Mouse (Mus musculus) frontal cortex, postnatal 36 days (tissue): ENCODE results near the gene Fbxo10.
"Not testable (repeated sequence)": the region's sequence is repeated elsewhere in the genome, so short reads cannot be mapped to it uniquely, and the experiment has no call there.

Source experiments
- DNase-seq, 2 experiments: peaks; one replicate each; pipeline ENCODE4 v3.0.0; 2022; ENCODE audit warnings: low spot score in 2 of 2

The Fbxo10 gene

GRCm38 (mm10) chr4:45084021-45084894 lies at the start of gene Fbxo10:
Gene Fbxo10 (minus strand): TSS chr4:45084604.
- DNase-seq = peak; percentile 86 to 87

DNA sequence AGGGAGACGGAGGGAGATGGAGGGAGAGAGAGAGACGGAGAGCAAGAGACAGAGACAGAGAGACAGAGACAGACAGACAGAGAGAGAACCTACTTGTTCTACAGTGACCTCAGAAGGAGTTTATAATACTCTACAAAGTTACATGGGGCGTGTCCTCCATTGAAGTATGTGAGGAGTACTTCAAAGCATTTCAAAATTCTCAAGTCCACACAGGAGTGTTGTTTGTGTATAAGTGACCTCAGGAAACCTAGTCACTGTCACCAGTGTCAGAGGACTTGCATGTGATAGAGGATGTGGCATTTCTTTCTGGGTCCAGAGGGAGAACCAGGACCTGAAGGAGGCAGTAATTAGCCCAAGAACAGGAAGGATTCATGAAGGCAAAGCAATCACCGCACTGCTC lies 46.6 kb upstream of the Fbxo10 start:
- no peak for DNase-seq

DNA sequence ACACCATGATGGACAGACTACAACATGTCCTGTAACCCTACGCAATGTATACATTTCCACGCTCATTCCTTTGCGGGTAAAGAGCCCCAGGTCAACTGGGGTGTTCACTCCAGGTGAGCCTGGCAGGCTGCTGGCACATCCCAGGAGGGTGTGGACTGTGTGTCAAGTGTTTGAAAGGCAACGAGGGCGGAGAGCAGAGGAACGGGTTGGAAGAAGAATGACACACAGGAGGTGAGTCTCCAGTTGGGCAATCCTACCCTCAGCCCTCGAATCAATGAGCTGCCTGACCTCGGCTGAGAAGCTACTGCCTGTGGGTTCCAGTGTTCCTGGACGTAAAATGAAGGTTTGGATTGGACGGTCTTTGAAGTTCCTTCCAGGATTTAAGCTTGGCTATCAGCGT lies 36.9 kb upstream of the Fbxo10 start:
- no peak for DNase-seq

DNA sequence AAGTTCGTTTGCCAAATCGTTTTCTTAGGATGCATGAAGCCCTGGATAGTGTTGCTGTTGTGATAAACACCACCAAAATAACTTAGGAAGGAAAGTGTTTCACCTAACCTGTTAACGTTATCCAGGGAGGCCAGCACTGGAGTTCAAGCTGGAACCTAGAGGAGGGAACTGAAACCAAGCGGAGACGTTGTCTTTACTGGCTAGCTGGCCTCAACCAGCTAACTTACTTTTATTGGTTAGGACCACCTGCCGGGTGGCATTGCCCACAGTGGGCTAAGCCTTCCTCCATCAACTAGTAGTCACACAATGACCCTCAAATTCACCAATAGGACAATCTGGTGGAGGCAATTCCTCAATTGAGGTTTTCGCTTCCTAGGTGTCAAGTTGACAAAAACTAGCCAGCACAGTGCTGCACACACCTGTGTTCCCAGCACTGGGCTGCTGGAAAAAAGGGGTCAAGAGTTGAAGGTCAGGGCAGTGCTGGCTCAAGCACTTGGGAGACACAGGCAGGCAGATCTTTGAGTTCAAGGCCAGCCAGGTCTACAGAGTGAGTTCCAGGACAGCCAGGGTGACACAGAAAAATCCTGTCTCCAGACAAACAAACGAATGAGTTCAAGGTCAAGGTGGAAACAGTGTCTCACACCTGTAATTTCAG lies 24.2 kb upstream of the Fbxo10 start:
- DNase-seq = no peak

- DNase-seq = peak; percentile 92 to 94
Measured at GRCm38 (mm10) chr4:45107601-45108277, 23.3 kb upstream of the Fbxo10 start, which contains the start of gene Tomm5. Gene Tomm5 (minus strand): TSS chr4:45108114.

GRCm38 (mm10) chr4:45107066-45107465 lies 22.7 kb upstream of the Fbxo10 start:
- DNase-seq = no peak

GRCm38 (mm10) chr4:45106409-45106808 lies 22.0 kb upstream of the Fbxo10 start:
- no peak for DNase-seq

DNA sequence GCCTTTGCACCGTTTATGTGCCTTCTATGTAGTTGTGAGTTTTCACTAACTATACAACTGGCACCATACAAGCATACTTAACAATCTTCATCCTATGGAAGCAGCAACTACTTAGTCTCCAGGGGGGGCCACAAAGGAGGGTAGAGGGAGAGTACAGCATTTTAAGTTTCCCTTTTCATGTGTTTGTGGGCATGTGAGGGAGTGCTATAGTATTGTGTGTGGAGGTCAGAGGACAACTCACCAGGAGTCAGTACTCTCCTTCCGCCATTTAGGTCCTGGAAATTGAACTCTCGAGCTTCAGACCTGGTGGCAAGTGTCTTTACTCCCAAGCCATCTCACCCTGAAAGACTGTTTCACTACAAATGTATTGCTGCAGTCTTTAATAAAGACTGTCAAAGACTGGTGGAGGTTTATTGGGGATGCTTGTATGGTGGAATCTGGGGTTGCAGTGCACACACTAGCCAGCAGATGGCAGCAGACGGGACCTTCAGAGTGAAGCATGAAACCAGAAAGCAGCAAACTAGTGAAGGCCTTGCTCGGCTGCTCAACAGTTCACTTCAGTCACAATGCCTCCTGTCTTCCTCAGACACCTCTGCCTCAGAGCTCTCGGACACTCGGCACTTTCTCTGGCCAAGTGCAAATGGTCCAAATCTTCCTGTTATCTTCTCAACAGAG lies 12.9 kb upstream of the Fbxo10 start:
- peak; percentile 70 to 76 for DNase-seq

DNA sequence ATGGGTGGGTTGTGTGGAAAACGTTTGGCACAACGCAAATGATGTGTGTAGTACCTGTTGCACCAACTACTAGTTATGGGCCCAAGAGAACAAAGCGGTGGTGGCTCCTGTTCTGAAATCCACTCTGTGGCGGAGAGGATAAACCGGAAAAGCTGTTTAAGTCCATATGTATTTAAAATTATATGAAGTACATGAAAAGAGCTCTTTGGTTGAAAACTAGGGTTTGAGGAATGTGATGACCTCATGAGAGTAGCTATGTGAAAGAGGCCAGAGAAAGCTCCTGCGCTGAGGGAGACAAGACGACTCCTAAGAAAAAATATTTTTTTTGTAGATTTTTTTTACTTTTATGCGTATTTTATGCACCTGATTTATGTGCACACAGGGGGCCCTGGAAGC lies 489 bp upstream of the Fbxo10 start:
- no peak for DNase-seq

GRCm38 (mm10) chr4:45083487-45083886 lies 917 bp downstream of the Fbxo10 start:
- peak; percentile 11 to 17 for DNase-seq

GRCm38 (mm10) chr4:45082951-45083350 lies 1.5 kb downstream of the Fbxo10 start:
- DNase-seq = peak; percentile 6 to 14

DNA sequence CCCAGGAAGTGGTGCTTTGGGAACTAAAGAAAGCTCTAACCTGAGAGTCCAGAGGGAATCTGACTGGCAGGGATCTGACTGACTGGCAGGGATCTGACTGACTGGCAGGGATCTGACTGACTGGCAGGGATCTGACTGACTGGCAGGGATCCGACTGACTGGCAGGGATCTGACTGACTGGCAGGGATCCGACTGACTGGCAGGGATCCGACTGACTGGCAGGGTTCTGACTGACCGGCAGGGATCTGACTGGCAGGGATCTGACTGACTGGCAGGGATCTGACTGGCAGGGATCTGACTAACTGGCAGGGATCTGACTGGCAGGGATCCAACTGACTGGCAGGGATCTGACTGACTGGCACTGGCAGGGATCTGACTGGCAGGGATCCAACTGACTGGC lies 3.4 kb downstream of the Fbxo10 start:
- not testable (repeated sequence) for DNase-seq

GRCm38 (mm10) chr4:45073544-45073943 lies 10.9 kb downstream of the Fbxo10 start:
- no peak for DNase-seq

DNA sequence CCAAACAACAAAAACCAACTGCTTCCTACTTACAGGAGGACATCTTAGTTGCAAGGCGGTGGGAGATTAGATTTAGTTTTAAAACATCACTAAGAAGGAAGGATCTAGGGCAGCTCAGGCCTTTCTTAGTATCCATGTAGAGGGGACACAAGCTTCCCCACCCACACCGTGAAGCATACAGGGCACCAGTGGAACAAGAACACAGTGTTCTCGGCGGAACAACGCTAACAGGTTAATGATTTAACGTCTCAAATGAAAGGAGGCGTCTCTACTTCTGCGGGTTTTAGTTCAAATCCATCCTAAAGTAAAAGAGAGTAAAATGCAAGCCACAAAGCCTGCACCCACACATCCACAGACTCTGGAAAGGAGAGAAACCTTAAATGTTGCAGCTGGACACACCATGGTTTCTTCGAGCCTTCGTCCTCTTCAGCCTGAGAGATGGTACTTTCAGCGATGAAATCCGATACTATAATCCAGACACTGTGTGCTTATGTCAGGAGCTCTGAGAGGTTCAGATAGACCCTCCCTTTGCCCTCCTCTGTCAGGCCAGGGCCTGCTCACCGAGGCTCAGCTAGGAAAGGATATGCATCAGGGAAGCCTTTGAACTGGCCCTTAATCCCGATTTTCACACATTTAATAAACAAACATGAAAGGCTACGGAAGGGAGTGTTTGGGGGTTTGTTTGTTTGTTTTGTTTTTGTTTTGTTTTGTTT lies 12.0 kb downstream of the Fbxo10 start:
- no peak for DNase-seq

DNA sequence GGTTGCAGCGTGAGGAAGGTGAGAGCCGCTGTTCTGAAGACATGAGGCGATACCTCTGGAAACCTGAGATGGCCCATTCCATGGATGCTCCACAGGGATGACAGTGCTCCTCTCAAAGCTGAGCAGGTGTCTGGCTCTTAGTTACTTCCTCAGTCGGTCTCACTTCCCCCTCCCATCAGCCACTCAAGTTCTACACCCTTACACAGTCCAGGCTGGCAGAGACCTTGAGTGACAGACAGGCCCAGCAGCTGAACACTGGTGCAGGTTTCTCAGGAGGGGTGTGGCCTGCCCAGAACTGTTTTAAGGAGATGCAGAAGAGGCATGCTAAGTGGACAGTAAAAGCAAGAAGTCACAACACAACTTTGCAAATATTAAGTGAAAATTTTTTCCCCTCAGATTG lies 16.7 kb downstream of the Fbxo10 start:
- no peak for DNase-seq

DNA sequence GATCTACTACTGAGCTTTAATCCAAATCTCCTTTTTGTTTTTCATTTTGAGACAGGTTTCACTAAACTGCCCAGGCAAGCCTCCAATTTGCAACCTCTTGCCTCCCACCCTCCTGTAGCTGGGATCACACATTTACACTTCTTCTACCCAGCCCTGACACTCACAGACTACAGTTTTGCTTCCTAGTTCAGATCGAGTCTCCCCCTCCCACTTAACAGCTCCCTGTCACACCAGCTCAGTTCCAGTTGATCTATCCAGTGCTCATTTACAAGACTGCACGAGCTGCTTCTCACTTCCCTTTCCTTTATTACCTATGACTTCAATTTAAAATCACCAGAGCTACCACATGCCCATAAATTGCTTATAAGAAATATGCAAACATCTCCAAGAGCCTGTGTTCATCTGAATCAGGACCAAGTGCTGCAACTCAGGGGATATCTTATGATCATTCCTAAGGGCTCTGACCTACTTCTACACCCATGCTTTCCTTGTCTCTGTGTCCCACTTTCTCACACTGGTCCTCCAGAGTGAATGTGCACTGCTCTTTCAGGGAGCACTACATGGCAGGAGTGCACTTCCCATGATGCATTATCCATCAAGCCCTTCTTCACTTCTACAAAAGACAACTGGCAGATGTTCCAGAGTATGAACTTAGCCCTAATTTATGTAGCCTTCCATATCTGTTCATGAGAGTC lies 18.2 kb downstream of the Fbxo10 start:
- DNase-seq = peak in 1 of 2 experiments; percentile 10

- DNase-seq = no peak
Measured at GRCm38 (mm10) chr4:45064577-45064976, 19.8 kb downstream of the Fbxo10 start.

DNA sequence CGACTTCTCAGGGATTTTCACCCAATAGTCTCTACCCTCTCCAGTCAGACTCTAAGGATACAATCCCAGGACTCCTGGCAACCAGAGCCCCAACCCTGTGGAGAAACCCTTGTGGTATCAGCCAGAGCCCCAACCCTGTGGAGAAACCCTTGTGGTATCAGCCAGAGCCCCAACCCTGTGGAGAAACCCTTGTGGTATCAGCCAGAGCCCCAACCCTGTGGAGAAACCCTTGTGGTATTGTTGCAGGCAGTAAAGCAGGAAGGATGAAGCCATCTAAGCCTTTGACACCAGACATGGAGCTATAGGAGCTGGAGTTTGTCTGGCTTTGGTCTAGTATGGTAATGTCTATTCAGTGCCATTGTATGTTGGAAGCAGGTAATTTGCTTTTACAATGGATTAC lies 20.6 kb downstream of the Fbxo10 start:
- not testable (repeated sequence) for DNase-seq

- peak in 1 of 2 experiments; percentile 6 for DNase-seq
Measured at GRCm38 (mm10) chr4:45055451-45055850, 29.0 kb downstream of the Fbxo10 start.

DNA sequence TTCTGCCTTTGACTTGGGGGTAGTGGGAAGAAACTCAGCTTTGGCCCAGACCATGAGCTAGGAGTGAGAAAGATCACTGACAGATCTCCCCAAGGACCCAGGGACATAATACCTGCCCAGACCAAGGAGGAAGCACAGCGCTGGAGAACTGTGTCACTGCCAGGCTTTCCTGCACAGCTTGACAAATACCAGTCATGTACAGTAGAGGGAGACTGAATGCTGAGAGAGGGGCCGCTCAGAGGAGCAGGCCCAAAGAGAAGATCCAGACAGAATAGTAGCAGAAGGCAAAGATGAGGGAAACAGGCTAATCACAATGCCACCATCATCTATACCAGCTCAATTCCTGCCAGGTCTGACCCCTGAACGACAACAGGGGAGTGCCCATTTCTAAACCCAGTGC lies 29.5 kb downstream of the Fbxo10 start:
- peak in 1 of 2 experiments; percentile 8 for DNase-seq

DNA sequence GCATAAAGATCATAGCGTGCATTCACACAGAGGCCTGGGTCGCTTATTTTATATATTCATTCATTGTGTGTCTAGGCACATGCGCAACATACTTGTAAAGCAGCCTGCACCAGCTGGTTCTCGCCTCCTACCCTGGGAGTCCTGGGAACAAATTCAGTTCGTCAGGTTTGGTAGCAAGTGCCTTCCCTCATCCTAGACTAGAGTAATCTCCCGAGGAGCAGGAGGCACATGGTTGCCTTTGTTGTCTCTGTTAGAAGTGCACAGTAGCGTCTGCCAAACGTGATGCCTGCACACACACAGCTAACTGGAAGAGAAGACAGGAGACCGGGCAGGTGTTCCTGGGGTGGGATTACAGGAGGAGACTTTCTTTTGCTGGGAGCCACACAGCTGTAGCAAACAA lies 36.4 kb downstream of the Fbxo10 start:
- peak; percentile 19 to 55 for DNase-seq
